Mouse (Mus musculus) gastrocnemius, adult 18-20 months (tissue): ENCODE data around the gene Net1. TPM values are rescaled to one million over a fixed set of nuclear protein-coding genes. Genes with fewer than 3 reads are reported as not detected.
"Not testable (repeated sequence)": the region's sequence is repeated elsewhere in the genome, so short reads cannot be mapped to it uniquely, and the experiment has no call there.

ENCODE experiments used
- DNase-seq: peaks from one replicate; pipeline ENCODE4 v3.0.0; 2021; ENCODE audit warnings: low spot score
- total RNA-seq, 2 experiments: library from RNA; stranded (reverse); gene quantifications; 2 replicates each; pipeline ENCODE4 v1.2.3; 2021

Gene Net1
- total RNA-seq, 2 experiments from 2014 or later: 38.1 to 49.1 TPM

GRCm38 (mm10) chr13:3891479-3892087 is 26.4 kb downstream of the Net1 start:
- no peak for DNase-seq

DNA sequence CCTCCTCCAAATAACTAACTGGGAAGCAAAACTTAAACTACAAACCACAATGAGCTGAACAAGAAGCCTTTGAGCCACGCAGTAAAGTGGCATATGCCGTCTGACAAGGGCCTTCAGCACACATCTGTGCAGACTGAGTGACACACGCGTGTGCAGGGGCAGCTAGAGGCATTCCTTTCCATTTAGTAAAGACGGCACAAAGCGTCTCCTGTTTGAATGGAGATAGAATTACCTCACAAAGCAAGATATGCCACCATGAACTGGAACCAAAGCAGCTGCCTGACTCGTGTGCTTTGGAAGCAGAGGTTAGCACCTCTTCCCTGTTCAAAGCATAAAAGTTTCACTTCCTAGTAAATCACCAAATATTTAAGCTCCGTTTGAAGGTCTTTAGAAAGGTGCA is 28.0 kb downstream of the Net1 start:
- DNase-seq: no peak

GRCm38 (mm10) chr13:3889111-3889510 is 28.9 kb downstream of the Net1 start:
- no peak for DNase-seq

GRCm38 (mm10) chr13:3886663-3887062 is 31.4 kb downstream of the Net1 start:
- DNase-seq: no peak

DNA sequence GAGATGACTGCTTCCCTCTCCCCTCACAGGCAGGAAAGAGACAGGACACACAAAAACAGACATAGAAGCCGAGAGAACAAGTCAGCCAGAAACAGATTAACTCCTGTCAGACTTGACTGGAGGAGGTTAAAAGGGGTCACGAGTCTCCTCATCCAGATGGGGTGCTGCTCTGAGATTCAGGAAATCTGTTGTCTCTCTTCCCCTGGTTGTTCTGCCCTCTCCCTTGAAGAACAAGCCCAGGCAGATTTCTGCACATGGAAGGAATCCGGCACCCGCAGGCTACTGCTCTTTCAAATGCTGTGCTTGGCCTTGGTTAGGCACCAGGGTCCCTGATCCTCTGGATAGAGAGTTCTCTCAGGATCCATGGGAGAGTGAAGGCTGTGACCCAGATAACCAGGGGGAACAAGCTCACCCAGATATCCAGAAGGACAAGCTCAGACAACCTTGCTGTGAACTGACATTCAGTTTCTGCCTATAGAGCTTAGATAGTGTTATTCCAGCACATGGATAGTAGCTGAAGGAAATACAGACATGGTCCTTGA is 40.3 kb downstream of the Net1 start:
- DNase-seq: no peak

- DNase-seq: no peak
Measured at GRCm38 (mm10) chr13:3877185-3877584, 40.8 kb downstream of the Net1 start.

GRCm38 (mm10) chr13:3876448-3876847 is 41.6 kb downstream of the Net1 start:
- DNase-seq: no peak

DNA sequence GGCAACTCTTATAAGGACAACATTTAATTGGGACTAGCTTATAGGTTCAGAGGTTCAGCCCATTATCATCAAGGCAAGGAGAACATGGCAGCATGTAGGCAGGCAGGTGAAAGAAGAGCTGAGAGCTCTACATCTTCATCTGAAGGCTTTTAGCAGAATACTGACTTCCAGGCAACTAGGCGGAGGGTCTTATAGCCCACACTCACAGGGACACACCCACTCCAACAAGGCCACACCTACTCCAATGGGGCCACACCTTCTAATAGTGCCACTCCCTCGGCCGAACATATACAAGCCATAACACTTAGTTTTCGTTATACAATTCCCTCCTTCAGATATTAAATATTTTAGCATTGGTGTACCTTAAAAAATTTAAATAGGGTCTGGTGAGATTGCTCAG is 45.2 kb downstream of the Net1 start:
- no peak for DNase-seq

- DNase-seq: no peak
Measured at GRCm38 (mm10) chr13:3869901-3870300, 48.1 kb downstream of the Net1 start.

- DNase-seq: no peak
Measured at GRCm38 (mm10) chr13:3867158-3867557, 50.9 kb downstream of the Net1 start.

GRCm38 (mm10) chr13:3866355-3867052 is 51.5 kb downstream of the Net1 start:
- DNase-seq: no peak

- DNase-seq: no peak
Measured at GRCm38 (mm10) chr13:3865648-3866354, 52.2 kb downstream of the Net1 start.

- no peak for DNase-seq
Measured at GRCm38 (mm10) chr13:3862922-3863580, 55.0 kb downstream of the Net1 start.

GRCm38 (mm10) chr13:3862325-3862724 is 55.7 kb downstream of the Net1 start:
- DNase-seq: no peak

- DNase-seq: no peak
Measured at GRCm38 (mm10) chr13:3861251-3861650, 56.8 kb downstream of the Net1 start.

DNA sequence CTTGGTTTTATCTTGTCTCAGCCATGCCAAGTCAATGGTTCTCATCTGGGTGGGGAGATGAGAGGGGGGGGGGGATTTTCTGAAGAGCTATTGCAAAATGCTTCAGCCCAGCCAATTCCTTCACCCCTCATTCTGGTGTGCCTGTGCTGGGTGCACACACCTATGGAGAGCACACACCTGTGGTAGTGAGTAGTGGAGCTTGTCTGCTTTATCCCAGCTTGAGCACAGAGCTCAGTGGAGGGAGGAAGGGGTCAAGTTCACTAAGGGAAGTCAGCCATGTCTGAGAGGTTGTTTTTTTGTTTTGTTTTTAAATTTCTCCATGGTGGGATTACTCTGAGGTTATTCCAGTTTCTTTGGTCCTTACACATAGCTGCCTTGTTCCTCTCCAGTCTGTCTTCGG is 61.8 kb downstream of the Net1 start:
- no peak for DNase-seq

DNA sequence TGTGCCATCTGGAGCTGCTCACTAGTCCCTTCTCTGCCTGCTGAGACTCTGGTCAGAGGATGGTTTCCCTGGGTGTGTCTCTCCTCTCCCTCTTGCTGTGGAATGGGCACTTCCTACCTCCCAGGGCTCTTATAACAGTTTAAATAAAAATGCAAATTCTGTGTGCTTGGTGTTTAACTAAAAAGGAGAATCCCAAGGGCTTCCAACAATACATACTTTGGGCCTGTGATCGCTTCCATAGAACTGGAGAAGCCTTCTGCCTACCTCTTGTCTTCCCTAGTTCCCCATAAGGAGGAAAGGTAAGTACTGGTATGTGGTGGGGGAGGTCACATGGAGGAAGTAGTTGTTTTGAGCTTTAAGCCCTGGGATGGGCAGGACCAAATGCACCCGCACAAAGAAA is 63.2 kb downstream of the Net1 start:
- no peak for DNase-seq

GRCm38 (mm10) chr13:3853648-3854333 is 64.2 kb downstream of the Net1 start, which contains the start of gene Calm5:
Calm5 (plus strand) TSS chr13:3854173.
- not testable (repeated sequence) for DNase-seq

DNA sequence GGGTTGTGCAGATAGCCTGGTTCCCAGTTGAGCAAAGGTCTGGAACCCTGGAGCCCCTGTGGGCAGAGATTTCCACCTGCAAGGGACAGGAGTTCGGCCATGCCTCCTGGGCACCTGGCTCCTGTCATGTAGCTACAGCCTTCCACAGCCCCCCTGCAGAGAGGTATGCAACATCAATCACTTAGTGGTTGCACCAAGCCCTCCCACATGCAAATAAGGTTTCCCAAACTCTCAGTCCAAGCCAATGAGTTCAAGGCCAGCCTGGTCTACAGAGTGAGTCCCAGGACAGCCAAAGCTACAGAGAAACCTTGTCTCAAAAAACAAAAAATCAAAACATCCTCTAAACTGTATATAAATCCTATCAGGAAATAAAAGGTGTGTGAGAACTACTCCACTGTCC is 67.7 kb downstream of the Net1 start:
- no peak for DNase-seq

DNA sequence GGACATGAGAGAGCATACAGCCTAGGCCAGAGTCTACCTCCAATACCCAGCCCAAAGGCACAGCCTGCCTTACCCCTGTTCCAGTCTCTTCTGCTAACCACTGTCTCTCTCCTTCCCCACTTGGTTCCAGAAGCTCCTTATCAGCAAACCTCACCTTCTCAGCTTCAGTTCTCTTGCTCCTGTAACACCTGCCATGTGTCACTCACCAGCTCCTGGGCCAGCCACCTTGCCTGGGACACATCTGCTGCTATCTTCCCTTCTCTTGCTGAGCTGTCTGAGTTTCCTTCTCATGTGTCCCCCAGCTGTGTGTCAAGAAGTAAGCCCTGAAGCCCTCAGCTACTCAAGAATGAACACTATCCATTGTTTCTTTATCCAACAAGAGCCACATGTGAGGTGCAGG is 77.4 kb downstream of the Net1 start:
- DNase-seq: not testable (repeated sequence)

DNA sequence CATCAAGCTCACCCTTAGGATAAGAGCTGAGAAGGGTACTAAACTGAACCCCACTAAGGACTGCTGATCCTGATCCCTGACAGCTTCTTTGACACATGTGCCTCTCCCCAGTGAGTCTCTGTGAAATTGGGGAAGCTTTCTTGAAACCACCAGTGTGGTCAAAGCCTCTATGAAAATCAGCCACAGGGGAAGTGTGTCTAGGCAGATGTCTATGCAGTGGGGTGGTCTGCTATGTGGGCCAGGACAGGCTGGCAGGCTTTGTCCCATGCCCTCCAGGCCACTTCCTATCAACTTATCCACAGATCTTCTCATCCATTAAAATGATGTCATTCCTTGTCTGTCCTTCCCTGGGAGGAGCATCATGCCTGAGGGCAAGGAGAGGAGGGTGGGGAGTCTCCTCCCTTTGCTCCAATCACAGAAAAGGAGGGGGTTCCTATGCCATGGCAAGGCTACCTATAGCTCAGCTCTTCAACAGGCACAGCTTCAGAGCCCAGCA is 80.7 kb downstream of the Net1 start, which contains the start of gene Calm4:
Gene Calm4 (plus strand): TSS at position 446 of the 496 bp plus-strand sequence.
- DNase-seq: not testable (repeated sequence)
